Mouse (Mus musculus): ENCODE data around the gene Zcchc24. TPM values are rescaled to one million over a fixed set of nuclear protein-coding genes. Genes with fewer than 3 reads are reported as not detected.

Zcchc24 gene
- polyA plus RNA-seq, 1 experiment from 2014 or later: 11.9 TPM

DNA sequence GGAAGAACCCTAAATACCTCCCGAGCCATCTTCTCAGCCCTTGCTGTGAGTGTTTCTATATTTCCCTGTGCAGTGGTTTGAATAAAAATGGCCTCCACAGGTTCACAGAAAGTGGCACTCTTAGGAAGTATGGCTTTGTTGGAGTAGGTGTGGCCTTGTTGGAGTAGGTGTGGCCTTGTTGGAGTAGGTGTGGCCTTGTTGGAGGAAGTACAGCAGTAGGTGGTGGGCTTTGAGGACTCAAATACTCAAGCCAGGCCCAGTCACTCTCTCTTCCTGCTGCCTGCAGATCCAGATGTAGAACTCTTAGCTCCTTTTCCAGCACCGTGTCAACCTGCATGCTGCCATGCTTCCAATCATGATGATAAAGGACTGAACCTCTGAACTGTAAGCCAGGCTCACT, 25.5 kb upstream of the Zcchc24 start:
- H3K27me3 ChIP-seq: 0 out of 2 replicates have a peak, but pooled peaks cover 4% of the 10 kb centered on the region
- peaks cover 11% of the 10 kb centered on the region for H3K4me1 ChIP-seq (replicated peaks)
- H3K9me3 ChIP-seq: no peaks in the 10 kb centered on the region
- no peak overlapping the region for H3K9ac ChIP-seq
- no peak overlapping the region for H3K4me3 ChIP-seq
- no peak overlapping the region for H3K27ac ChIP-seq
- 96% methylated on average over 2 of the region's 2 CpGs for WGBS
- no peak overlapping the region for H3K4me2 ChIP-seq
- no peaks in the 10 kb centered on the region for H3K36me3 ChIP-seq
- no peak for ATAC-seq (ENCODE audit: low FRiP score)

DNA sequence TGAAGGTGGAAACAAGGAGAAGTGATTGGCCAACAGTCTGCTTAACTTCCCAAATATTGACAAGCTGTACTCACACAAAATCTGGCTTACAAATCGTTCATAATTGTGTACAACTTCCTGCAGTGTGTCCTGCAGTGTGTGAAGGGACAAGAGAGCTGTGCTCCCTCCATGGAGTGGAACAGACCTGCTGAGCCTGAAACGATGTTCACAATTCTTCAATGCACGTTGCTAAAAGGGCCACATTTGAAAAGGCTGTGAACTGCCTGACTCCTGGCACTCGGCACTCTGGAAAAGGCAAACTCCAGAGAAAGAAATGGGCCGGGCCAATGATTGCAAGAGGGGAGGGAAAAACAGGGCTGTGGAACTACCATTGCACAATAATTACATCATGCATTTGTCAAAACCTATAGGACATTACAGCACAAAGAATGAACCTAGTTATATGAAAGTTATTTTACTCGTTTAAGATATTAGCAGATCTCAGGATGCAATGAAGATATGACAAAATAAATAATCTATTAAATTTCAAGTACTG, 22.0 kb upstream of the Zcchc24 start:
- Histone ChIP-seq H3K4me1 (replicated peaks) (peaks cover 9% of the 10 kb centered on the region), H3K4me2 (no peak overlapping the region), H3K4me3 (no peak overlapping the region), H3K27me3 (no peaks in the 10 kb centered on the region), H3K36me3 (no peaks in the 10 kb centered on the region), H3K27ac (no peak overlapping the region), H3K9ac (no peak overlapping the region), H3K9me3 (no peaks in the 10 kb centered on the region)
- WGBS: 61% methylated on average over 6 of the region's 6 CpGs
- ATAC-seq (ENCODE audit: low FRiP score): no peak

DNA sequence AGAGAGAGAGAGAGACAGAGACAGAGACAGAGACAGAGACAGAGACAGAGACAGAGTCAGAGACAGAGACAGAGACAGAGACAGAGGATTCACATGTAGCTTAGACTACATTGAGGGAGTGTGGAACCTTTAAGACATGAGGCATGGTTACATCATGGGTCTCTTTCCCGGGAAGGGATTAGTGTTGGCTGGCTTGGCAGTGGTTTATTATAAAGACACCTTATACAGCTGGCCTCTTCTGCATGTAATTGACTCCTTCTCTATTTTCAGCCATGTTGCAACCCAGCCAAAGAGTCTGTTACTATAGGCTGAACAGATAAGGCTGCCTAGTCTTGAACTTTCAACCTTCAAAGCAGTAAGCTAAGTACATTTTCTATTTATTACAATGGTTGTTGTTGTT, 21.1 kb upstream of the Zcchc24 start:
- no peaks in the 10 kb centered on the region for H3K27me3 ChIP-seq
- 88% methylated on average over 1 of the region's 1 CpGs for WGBS
- no peaks in the 10 kb centered on the region for H3K9me3 ChIP-seq
- ATAC-seq (ENCODE audit: low FRiP score): no peak
- no peaks in the 10 kb centered on the region for H3K36me3 ChIP-seq
- no peaks in the 10 kb centered on the region for H3K4me1 ChIP-seq (replicated peaks)
- no peak overlapping the region for H3K4me2 ChIP-seq
- H3K9ac ChIP-seq: no peak overlapping the region
- H3K27ac ChIP-seq: no peak overlapping the region
- H3K4me3 ChIP-seq: no peak overlapping the region

DNA sequence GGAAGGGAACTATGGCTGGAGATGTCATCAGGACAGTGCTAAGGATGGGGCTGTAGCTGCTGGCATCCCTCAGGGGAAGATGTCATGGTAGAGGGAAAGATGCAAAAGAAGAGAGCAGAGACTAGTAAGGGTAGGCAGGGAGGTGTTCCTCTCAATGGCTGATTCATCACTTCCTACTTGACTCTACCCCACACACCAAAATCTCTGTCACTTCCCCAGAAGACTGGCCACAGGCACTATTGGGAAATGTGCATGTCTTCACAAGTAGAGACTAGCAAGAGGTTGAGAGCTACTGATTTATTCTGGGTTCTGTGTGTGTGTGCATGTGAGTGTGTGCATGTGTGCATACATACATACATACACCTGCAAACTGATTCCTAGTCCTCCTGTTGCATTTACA, 20.4 kb upstream of the Zcchc24 start:
- Histone ChIP-seq H3K27ac (no peak overlapping the region), H3K4me3 (no peak overlapping the region), H3K9ac (no peak overlapping the region), H3K4me2 (no peak overlapping the region), H3K4me1 (replicated peaks) (no peaks in the 10 kb centered on the region), H3K9me3 (no peaks in the 10 kb centered on the region), H3K36me3 (no peaks in the 10 kb centered on the region), H3K27me3 (no peaks in the 10 kb centered on the region)
- no peak for ATAC-seq (ENCODE audit: low FRiP score)

DNA sequence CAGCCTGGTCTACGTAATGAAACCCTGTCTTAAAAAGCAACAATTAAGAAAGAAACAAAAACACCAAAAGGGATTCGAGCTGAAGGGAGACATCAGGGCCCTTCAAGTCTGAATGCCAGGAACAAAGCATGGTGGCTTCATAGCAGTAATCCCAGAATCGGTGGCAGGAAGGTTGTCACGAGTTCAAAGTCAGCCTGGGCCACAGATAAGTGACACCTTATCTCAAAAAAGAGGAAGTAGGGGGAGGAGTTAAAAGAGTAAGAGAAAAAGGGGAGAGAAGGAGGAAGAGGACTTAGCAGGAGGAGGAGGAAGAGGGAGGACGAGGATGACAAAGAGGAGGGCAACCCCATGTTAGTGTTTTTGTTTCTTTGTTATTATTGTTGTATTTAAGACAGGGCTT, 19.4 kb upstream of the Zcchc24 start:
- Histone ChIP-seq H3K27ac (no peak overlapping the region), H3K27me3 (no peaks in the 10 kb centered on the region), H3K9ac (no peak overlapping the region), H3K4me1 (replicated peaks) (no peaks in the 10 kb centered on the region), H3K4me3 (no peak overlapping the region), H3K9me3 (no peaks in the 10 kb centered on the region), H3K36me3 (no peaks in the 10 kb centered on the region), H3K4me2 (no peak overlapping the region)
- ATAC-seq (ENCODE audit: low FRiP score): no peak
- 75% methylated on average over 5 of the region's 5 CpGs for WGBS

DNA sequence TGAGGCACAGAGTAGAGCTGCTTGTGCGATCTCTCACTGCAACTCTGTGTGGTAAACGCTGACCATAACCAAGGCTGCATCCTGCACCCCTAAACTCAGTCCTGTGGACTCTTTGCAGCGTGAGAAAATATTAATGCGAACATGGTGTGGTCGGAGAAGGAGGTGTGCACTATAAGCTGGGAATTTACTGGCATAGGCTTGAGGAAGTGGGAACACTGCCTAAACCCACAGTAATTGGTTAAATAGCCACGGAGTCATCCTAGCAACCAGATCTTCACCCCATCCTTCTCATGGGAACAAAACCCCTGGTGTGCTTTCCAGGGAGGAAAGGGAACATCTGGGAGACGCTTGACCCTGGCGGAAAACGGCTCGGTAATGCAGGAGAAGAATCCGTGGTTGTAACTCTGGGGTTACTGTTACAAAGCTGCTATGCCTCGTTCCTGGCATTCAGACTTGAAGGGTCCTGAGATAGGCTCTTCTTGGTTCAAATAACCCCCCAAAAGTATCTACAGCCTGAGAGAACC, 18.6 kb upstream of the Zcchc24 start:
- Histone ChIP-seq H3K27me3 (no peaks in the 10 kb centered on the region), H3K4me1 (replicated peaks) (peaks cover 5% of the 10 kb centered on the region; the same call in 1 of the 2 replicates), H3K36me3 (no peaks in the 10 kb centered on the region), H3K27ac (no peak overlapping the region), H3K4me2 (no peak overlapping the region), H3K9ac (no peak overlapping the region), H3K4me3 (no peak overlapping the region), H3K9me3 (no peaks in the 10 kb centered on the region)
- ATAC-seq (ENCODE audit: low FRiP score): no peak
- WGBS: 76% methylated on average over 12 of the region's 12 CpGs

DNA sequence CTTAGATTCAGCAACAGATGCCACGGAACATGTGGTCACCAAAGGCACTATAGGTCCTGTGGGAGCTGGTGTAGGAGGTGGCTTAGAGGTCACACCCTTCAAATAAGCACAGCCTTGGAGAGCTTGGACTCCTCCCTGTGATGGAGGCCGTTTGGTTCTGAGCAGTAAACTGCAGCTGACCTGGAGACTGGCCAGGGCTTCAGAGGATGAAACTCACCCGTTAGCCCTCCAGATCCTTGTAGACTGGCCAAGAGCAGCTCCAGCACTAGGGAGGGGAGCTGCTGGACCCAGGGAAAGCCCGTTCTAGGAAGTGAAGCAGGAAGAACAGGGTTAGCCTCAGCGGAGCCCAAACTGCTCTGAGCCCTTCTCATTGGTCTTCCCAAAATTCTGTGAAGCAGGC, 18.1 kb upstream of the Zcchc24 start:
- H3K9me3 ChIP-seq: no peaks in the 10 kb centered on the region
- ATAC-seq (ENCODE audit: low FRiP score): no peak
- peaks cover 8% of the 10 kb centered on the region; the same call in 1 of the 2 replicates for H3K4me1 ChIP-seq (replicated peaks)
- H3K27ac ChIP-seq: no peak overlapping the region
- no peak overlapping the region for H3K4me2 ChIP-seq
- H3K36me3 ChIP-seq: no peaks in the 10 kb centered on the region
- 65% methylated on average over 5 of the region's 5 CpGs for WGBS
- 0 out of 2 replicates have a peak, but pooled peaks cover 2% of the 10 kb centered on the region for H3K27me3 ChIP-seq
- H3K9ac ChIP-seq: no peak overlapping the region
- H3K4me3 ChIP-seq: no peak overlapping the region

DNA sequence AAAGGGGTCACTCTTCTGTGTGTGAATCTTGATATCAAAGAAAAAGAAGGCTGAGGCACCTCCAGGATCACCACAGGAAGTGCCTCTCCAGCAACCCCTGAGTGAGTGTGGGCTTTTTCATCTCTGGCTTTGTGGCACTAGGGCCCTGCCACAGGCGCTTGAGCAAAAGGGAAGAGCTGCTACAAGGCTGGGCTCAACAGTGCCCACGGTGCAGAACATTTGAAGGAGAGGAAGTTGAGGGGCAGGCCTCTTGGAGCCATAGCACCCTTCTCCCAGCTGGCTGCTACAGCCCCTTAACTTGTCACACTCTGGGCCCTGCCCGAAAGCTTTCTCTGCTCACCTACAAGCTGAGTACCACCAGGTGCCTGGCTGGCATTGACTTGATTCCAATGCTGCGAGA, 16.4 kb upstream of the Zcchc24 start:
- Histone ChIP-seq H3K27me3 (0 out of 2 replicates have a peak, but pooled peaks cover 2% of the 10 kb centered on the region), H3K4me1 (replicated peaks) (peaks cover 8% of the 10 kb centered on the region; the same call in 1 of the 2 replicates), H3K9me3 (no peaks in the 10 kb centered on the region), H3K9ac (no peak overlapping the region), H3K4me2 (no peak overlapping the region), H3K27ac (no peak overlapping the region), H3K36me3 (no peaks in the 10 kb centered on the region), H3K4me3 (no peak overlapping the region)
- ATAC-seq (ENCODE audit: low FRiP score): no peak
- 82% methylated on average over 4 of the region's 4 CpGs for WGBS

DNA sequence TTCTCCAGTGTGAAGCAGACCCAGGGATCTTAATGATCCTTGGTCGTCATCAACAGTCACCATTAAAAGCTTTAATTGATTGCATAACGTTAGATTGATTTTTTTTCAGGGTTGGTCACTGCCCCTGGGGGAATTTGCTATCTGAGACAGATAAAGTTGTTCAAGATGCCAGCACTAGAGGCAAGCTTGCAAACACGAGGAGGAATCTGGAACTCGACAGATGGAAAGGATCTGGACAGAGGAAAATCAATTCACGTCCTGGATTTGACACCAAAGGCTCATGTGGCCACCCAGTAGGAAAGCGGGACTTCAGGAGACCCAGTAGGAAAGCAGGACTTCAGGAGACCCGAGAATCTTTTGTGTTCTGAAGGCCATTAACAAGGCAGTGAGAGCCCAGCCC, 14.4 kb upstream of the Zcchc24 start:
- 59% methylated on average over 7 of the region's 7 CpGs for WGBS

DNA sequence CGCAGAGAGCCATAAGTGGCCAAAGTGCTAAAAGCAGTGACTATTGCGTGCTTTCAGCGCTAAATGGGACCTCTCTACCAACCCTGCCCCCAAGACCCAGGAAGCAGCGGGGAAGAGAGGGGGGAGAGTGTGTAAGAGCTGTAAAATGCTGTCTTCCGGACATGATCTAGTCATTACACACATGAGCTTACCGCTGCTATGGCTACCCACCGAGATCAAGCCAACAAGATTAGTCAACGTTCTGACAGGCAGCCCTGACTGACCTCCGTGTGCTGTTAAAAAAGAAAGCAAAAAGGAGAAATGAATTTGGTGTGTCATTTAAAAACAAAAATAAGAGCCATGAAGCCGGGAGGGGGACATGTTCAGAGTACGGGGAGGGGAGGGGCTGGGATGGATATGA, 11.8 kb upstream of the Zcchc24 start:
- Histone ChIP-seq H3K4me1 (replicated peaks) (peaks cover 8% of the 10 kb centered on the region; the same call in 1 of the 2 replicates), H3K9me3 (no peaks in the 10 kb centered on the region), H3K27me3 (0 out of 2 replicates have a peak, but pooled peaks cover 2% of the 10 kb centered on the region), H3K9ac (no peak overlapping the region), H3K4me2 (no peak overlapping the region), H3K36me3 (no peaks in the 10 kb centered on the region), H3K4me3 (no peak overlapping the region), H3K27ac (no peak overlapping the region)
- 71% methylated on average over 11 of the region's 11 CpGs for WGBS
- ATAC-seq (ENCODE audit: low FRiP score): no peak

More for the DNA sequence above, 14.4 kb upstream of the Zcchc24 start:
- Histone ChIP-seq H3K9ac (no peak overlapping the region), H3K4me1 (replicated peaks) (peaks cover 8% of the 10 kb centered on the region; the same call in 1 of the 2 replicates), H3K4me3 (no peak overlapping the region), H3K36me3 (no peaks in the 10 kb centered on the region), H3K27me3 (0 out of 2 replicates have a peak, but pooled peaks cover 2% of the 10 kb centered on the region), H3K4me2 (no peak overlapping the region), H3K9me3 (no peaks in the 10 kb centered on the region), H3K27ac (no peak overlapping the region)
- no peak for ATAC-seq (ENCODE audit: low FRiP score)

DNA sequence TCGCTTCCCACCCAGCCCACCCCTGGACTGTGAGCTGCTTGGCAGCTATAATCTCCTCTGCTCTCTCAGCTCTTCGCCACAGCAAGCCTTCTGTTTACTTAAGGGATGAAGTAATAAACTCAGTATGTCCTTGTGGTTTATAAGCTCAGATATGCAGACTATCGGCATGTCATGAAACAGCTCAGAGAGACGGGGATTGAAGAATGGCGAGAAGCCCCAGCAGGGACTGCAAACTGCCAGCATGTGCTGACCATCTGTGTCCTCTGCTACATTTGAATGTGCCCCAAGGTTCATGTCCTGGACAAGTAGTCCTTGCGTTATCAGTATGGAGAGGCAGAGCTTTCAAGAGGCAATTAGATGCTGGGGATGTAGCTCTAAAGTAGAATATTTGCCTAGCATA, 7.5 kb upstream of the Zcchc24 start:
- no peaks in the 10 kb centered on the region for H3K9me3 ChIP-seq
- H3K27me3 ChIP-seq: 0 out of 2 replicates have a peak, but pooled peaks cover 1% of the 10 kb centered on the region
- no peak overlapping the region for H3K9ac ChIP-seq
- no peaks in the 10 kb centered on the region for H3K4me1 ChIP-seq (replicated peaks)
- WGBS: 79% methylated on average over 6 of the region's 6 CpGs
- H3K27ac ChIP-seq: no peak overlapping the region
- no peak for ATAC-seq (ENCODE audit: low FRiP score)
- H3K36me3 ChIP-seq: no peaks in the 10 kb centered on the region
- no peak overlapping the region for H3K4me2 ChIP-seq
- H3K4me3 ChIP-seq: no peak overlapping the region

DNA sequence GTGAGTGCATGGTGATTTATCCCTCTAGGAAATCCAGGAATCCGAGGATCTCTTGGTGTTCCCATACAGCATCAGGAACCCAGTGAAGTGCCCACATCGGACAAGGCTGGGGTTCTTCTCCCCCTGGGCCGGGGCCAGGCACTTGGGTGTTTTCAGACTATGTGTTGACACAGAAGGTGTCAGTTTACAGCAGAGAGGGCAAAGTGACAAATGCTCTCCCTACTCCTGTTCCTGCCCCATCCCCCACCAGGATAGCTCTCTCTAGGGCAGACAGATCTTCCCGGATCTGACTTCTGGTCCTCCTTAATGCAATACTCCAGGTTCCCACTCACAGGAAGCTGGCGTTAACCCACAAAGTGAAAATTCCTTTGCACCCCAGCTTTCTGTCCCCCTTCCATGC, 5.3 kb upstream of the Zcchc24 start:
- no peaks in the 10 kb centered on the region for H3K9me3 ChIP-seq
- H3K36me3 ChIP-seq: no peaks in the 10 kb centered on the region
- no peak overlapping the region for H3K4me3 ChIP-seq
- 0 out of 2 replicates have a peak, but pooled peaks cover 5% of the 10 kb centered on the region for H3K27me3 ChIP-seq
- no peak overlapping the region for H3K27ac ChIP-seq
- ATAC-seq (ENCODE audit: low FRiP score): no peak
- H3K4me2 ChIP-seq: no peak overlapping the region
- peaks cover 4% of the 10 kb centered on the region for H3K4me1 ChIP-seq (replicated peaks)
- WGBS: 37% methylated on average over 5 of the region's 5 CpGs
- H3K9ac ChIP-seq: no peak overlapping the region

DNA sequence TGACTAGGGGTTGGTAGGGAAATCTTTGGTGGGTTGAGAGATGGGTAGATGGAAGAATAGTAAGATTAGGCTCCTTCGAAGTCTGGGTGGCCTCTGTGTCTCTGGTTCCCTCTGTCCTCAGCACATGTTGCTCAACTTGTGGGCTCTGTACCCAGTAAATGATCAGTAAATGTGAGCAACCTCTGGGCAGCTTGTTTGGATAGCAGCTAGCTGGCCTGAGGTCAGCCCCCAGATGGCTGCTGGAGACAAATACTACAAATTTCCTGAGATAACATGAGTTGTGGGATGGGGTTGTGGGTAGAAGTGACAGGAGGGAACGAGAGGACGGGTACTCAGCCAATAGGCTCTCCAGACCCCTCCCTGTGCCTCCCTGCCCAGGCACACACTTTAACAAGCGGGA, 4.2 kb upstream of the Zcchc24 start:
- Histone ChIP-seq H3K27me3 (peaks cover 15% of the 10 kb centered on the region; the same call in 1 of the 2 replicates), H3K27ac (no peak overlapping the region), H3K4me2 (no peak overlapping the region), H3K4me3 (no peak overlapping the region), H3K36me3 (no peaks in the 10 kb centered on the region), H3K9ac (no peak overlapping the region), H3K9me3 (no peaks in the 10 kb centered on the region), H3K4me1 (replicated peaks) (peaks cover 15% of the 10 kb centered on the region)
- ATAC-seq (ENCODE audit: low FRiP score): no peak
- 70% methylated on average over 4 of the region's 4 CpGs for WGBS
